Mouse (Mus musculus) gastrocnemius, adult 18-20 months (tissue): ENCODE measurements around the gene Cnpy3. TPM values are rescaled to one million over a fixed set of nuclear protein-coding genes. Genes with fewer than 3 reads are reported as not detected.

ENCODE experiments used
- DNase-seq: peaks from one replicate; pipeline ENCODE4 v3.0.0; 2021; ENCODE audit warnings: low spot score
- total RNA-seq, 2 experiments: library from RNA; stranded (reverse); gene quantifications; 2 replicates each; pipeline ENCODE4 v1.2.3; 2021

Gene Cnpy3
- total RNA-seq, 2 experiments from 2014 or later, result 7.0 to 8.2 TPM

GRCm38 (mm10) chr17:46721077-46721476 lies 30.9 kb downstream of the Cnpy3 start:
- DNase-seq, result no peak

- peak; percentile 14 for DNase-seq
These were observed 37.1 kb downstream of the Cnpy3 start for GRCm38 (mm10) chr17:46714756-46715481.

- DNase-seq, result no peak
These were observed 38.2 kb downstream of the Cnpy3 start for GRCm38 (mm10) chr17:46713849-46714248.

- no peak for DNase-seq
These were observed 39.6 kb downstream of the Cnpy3 start for GRCm38 (mm10) chr17:46712442-46712841.

- peak; percentile 52 for DNase-seq
These were observed 40.3 kb downstream of the Cnpy3 start for GRCm38 (mm10) chr17:46711612-46712271.

- DNase-seq, result peak; percentile 93
These were observed 40.9 kb downstream of the Cnpy3 start, which contains the start of gene Pex6 for GRCm38 (mm10) chr17:46710959-46711597. TSS of gene Pex6 (plus strand) at chr17:46711463.

GRCm38 (mm10) chr17:46706375-46707089 lies 45.5 kb downstream of the Cnpy3 start:
- DNase-seq, result peak; percentile 58

- DNase-seq, result peak; percentile 98
These were observed 46.9 kb downstream of the Cnpy3 start, which contains the start of gene Ppp2r5d for GRCm38 (mm10) chr17:46704887-46705835. TSS of gene Ppp2r5d (minus strand) at chr17:46705111.

- DNase-seq, result peak; percentile 15
These were observed 47.8 kb downstream of the Cnpy3 start for GRCm38 (mm10) chr17:46703971-46704886.

- no peak for DNase-seq
These were observed 49.5 kb downstream of the Cnpy3 start for GRCm38 (mm10) chr17:46702506-46702905.

- no peak for DNase-seq
These were observed 49.9 kb downstream of the Cnpy3 start for GRCm38 (mm10) chr17:46702100-46702499.

GRCm38 (mm10) chr17:46701489-46701888 lies 50.5 kb downstream of the Cnpy3 start:
- no peak for DNase-seq

GRCm38 (mm10) chr17:46699912-46700311 lies 52.1 kb downstream of the Cnpy3 start:
- DNase-seq, result no peak

GRCm38 (mm10) chr17:46699245-46699644 lies 52.8 kb downstream of the Cnpy3 start:
- no peak for DNase-seq

- no peak for DNase-seq
These were observed 53.5 kb downstream of the Cnpy3 start for GRCm38 (mm10) chr17:46698515-46698914.

- DNase-seq, result no peak
These were observed 57.4 kb downstream of the Cnpy3 start for GRCm38 (mm10) chr17:46694517-46695063.

- no peak for DNase-seq
These were observed 60.6 kb downstream of the Cnpy3 start for GRCm38 (mm10) chr17:46691390-46691789.

- DNase-seq, result no peak
These were observed 61.3 kb downstream of the Cnpy3 start for GRCm38 (mm10) chr17:46690665-46691064.

GRCm38 (mm10) chr17:46685913-46686312 lies 66.1 kb downstream of the Cnpy3 start:
- no peak for DNase-seq
